Mouse (Mus musculus): Measurements from ENCODE around the gene Clec18a.

DNA sequence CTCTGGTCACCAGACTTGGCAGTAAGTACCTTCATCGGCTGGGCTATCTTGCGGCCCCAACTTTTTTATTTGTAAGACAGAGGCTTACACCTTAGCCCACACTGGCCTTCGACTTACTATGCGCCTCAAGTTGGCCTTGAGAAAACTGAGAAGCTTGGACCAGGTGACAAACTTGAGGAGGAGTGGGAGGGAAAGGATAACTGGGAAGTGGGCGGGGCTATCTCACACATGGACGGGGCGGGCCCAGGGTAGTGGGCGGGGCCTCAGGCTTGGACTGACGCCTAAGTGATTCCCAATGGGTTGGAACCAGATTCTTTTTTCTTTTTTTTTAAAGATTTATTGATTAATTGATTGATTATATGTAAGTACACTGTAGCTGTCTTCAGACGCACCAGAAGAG is 24.8 kb downstream of the Clec18a start:
- TF ChIP-seq HCFC1 (IDR thresholded peaks at IDR 0.05; ENCODE audit: low read depth, low read length) (no peak), BHLHE40 (IDR thresholded peaks at IDR 0.05; ENCODE audit: borderline replicate concordance, low read depth, low read length) (no peak), CTCF (IDR thresholded peaks at IDR 0.05 in 2 of 3, conservative IDR thresholded peaks at IDR 0.05 in 1 of 3; ENCODE audit: control insufficient read depth in 1 of 3, insufficient read depth in 1 of 3, low read depth in 2 of 3, low read length in 3 of 3, poor library complexity in 1 of 3, severe bottlenecking in 1 of 3) (no peak), POLR2A (IDR thresholded peaks at IDR 0.05; ENCODE audit: control insufficient read depth in 1 of 2, insufficient read depth in 1 of 2, low read depth in 1 of 2, low read length in 2 of 2, poor library complexity in 1 of 2) (no peak), MYC (IDR thresholded peaks at IDR 0.05; ENCODE audit: low read depth, low read length) (no peak), SIN3A (IDR thresholded peaks at IDR 0.05; ENCODE audit: low read length) (no peak), USF2 (IDR thresholded peaks at IDR 0.05; ENCODE audit: borderline replicate concordance in 1 of 2, insufficient read depth in 1 of 2, low read depth in 1 of 2, low read length in 2 of 2) (no peak), E2F4 (IDR thresholded peaks at IDR 0.05; ENCODE audit: borderline replicate concordance, low read depth, low read length) (no peak), TBP (IDR thresholded peaks at IDR 0.05; ENCODE audit: low read depth, low read length) (no peak), ZNF384 (IDR thresholded peaks at IDR 0.05; ENCODE audit: low read depth, low read length) (no peak), ZKSCAN1 (IDR thresholded peaks at IDR 0.05; ENCODE audit: low read depth, low read length) (no peak), MYB (IDR thresholded peaks at IDR 0.05; ENCODE audit: low read depth, low read length) (no peak)

Measured in MEL (cell line).